Mouse (Mus musculus) hindbrain, embryonic 10.5 days (tissue): ENCODE measurements around the gene Gtf3c2. TPM values are rescaled to one million over a fixed set of nuclear protein-coding genes. Genes with fewer than 3 reads are reported as not detected.

Experiments used
- DNase-seq: peaks from one replicate; pipeline ENCODE4 v3.0.0-alpha.2; 2017; ENCODE audit warnings: low spot score
- H3K27ac ChIP-seq: fragments of 300-500 bp; sonication (generic); 2 replicates; pipeline ENCODE4 v1.5.1; 2016; ENCODE audit warnings: mild to moderate bottlenecking, moderate library complexity
- H3K27me3 ChIP-seq: fragments of 300-500 bp; sonication (generic); 2 replicates; pipeline ENCODE4 v1.6.1; 2016; ENCODE audit warnings: mild to moderate bottlenecking; ENCODE audit not compliant: poor library complexity, insufficient read depth, severe bottlenecking
- H3K36me3 ChIP-seq: fragments of 300-500 bp; sonication (generic); 2 replicates; pipeline ENCODE4 v1.6.1; 2016; ENCODE audit warnings: mild to moderate bottlenecking, moderate library complexity
- H3K4me1 ChIP-seq: fragments of 300-500 bp; sonication (generic); replicated peaks from 2 replicates; pipeline ENCODE4 v1.6.1; 2016; ENCODE audit warnings: mild to moderate bottlenecking
- H3K4me3 ChIP-seq: fragments of 300-500 bp; sonication (generic); 2 replicates; pipeline ENCODE4 v1.5.1; 2016; ENCODE audit warnings: mild to moderate bottlenecking, moderate library complexity
- H3K9me3 ChIP-seq: fragments of 300-500 bp; sonication (generic); 2 replicates; pipeline ENCODE4 v1.6.1; 2016; ENCODE audit warnings: mild to moderate bottlenecking, moderate library complexity
- WGBS: fragments of 180-500 bp; shearing (Covaris S2); methylation state at CpG from one replicate; pipeline ENCODE4 v1.1.7; 2016; 5-methylcytosine and 5-hydroxymethylcytosine counted together
- polyA plus RNA-seq: library from polyadenylated mRNA; unstranded; fragments of >200 nt; fragmentation: Nextera tagmentation; extraction: Ambion mirVana; gene quantifications from 2 replicates; pipeline ENCODE4 v1.2.1, GENCODE M21; 2016

Gtf3c2 gene
- polyA plus RNA-seq, 1 experiment from 2014 or later = 105 TPM

DNA sequence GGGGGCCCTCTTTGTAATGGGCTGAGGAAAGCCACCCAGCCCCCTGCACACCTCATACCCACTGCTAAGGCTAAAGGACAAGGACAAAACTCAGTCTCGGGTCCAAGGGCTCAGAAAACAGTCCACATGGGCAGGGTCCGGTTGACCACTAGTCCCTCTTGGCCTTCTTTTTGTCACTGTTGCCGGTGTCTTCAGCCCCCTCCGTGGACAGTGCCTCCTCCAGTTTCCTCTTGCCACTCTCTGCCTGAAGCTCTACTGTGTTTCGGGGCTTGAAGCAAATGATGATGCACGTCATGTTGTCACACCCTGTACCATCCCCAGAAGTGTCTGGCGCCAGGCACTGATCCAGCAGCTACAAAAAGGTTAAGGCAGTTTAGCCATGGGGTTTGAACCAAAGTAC lies 23.0 kb upstream of the Gtf3c2 start:
- peaks cover 84% of the 10 kb centered on the region for H3K36me3 ChIP-seq
- 88% methylated on average over 7 of the region's 7 CpGs for WGBS
- peaks cover 24% of the 10 kb centered on the region for H3K4me1 ChIP-seq
- H3K27me3 ChIP-seq = no peaks in the 10 kb centered on the region
- peak overlapping the region; percentile 97 for H3K27ac ChIP-seq
- DNase-seq = no peak
- peaks cover 5% of the 10 kb centered on the region for H3K9me3 ChIP-seq
- H3K4me3 ChIP-seq = peak overlapping the region; percentile 83

DNA sequence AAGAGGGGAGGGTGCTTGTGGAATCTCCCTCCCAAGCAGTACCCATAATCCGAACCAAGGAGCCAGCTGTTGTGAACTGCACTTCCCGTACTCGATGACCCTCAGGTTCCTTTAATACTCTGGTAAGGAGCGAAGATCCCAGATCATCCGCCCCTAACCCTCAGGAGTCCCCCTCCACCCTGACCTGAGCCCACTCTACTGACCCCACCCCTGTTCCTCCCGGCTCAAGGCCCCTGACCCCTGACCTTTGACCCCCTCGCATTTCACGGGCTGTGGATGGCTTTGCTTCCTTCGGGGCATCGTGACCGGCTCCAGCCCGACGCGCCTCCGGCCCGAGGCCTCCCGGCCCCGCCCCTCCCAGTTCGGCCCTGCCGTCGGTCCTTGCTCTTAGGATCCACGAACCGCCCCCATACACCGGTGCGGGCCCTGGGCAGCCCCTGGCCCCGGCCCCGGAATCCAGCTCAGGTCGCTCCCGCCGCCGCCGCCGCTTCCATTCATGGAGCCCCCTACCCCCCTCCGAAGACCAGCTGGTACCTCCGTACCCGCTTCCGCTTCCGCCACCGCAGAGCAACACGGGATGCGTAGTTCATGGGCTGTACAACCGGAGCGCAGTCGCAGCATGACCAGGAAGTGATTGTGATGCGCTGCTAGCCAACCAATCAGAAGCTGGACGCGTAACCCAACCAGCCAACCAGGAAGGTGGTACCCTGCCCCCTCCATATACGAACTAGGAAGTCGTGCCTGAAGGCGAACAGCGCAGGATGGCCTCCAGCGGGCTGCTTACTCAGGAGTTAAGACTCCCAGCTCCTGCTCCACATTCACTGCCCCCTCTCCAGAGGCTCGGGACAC lies 22.0 kb upstream of the Gtf3c2 start, which contains the start of gene Zfp513:
TSS of gene Zfp513 (minus strand) at position 562 of the 849 bp plus-strand sequence.
- H3K4me1 ChIP-seq = peaks cover 24% of the 10 kb centered on the region
- no peaks in the 10 kb centered on the region for H3K27me3 ChIP-seq
- peak within 1 kb of the TSS; percentile 83 for H3K4me3 ChIP-seq
- peaks cover 84% of the 10 kb centered on the region for H3K36me3 ChIP-seq
- H3K27ac ChIP-seq = peak within 1 kb of the TSS; percentile 97
- WGBS = under 1% methylated on average over 53 of the region's 53 CpGs
- H3K9me3 ChIP-seq = peaks cover 5% of the 10 kb centered on the region
- peak; percentile 97 for DNase-seq

DNA sequence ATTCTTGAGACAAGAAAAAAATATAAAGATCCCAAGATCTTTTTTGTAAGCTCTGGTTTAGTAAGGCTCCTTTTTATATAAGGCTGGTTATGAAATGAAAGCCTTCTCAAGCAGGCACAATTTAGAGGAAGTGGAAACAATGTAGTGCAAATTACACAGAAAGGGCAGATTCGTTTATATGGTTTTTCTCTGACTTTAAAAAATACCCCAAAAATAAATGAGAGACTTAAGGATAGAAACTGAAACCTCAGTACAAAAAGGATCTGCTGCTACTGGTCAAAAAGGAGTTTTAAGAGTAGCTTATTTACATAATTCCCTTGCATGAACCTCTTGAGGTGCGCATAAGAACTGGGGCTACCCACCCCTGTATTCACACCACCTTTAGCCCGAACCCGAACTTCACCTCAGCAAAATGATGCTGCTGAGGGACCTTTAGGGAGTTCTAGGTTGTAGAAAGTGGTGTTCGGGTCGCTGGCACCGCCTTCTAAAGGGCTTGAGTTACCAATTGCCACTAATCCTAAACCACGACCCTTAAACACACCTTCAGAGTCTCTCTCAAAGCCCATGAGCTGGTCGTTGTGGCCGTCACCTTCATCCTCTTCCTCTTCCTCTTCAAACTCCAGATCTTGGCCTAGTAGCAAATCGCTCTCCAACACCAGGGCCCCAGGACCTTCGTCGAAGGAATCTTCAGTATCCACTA lies 21.2 kb upstream of the Gtf3c2 start:
- DNase-seq = no peak
- Histone ChIP-seq H3K27me3 (no peaks in the 10 kb centered on the region), H3K36me3 (peaks cover 85% of the 10 kb centered on the region), H3K4me3 (peak overlapping the region; percentile 83), H3K4me1 (peaks cover 24% of the 10 kb centered on the region), H3K27ac (peak overlapping the region; percentile 97), H3K9me3 (peaks cover 5% of the 10 kb centered on the region)
- 22% methylated on average over 13 of the region's 13 CpGs for WGBS

DNA sequence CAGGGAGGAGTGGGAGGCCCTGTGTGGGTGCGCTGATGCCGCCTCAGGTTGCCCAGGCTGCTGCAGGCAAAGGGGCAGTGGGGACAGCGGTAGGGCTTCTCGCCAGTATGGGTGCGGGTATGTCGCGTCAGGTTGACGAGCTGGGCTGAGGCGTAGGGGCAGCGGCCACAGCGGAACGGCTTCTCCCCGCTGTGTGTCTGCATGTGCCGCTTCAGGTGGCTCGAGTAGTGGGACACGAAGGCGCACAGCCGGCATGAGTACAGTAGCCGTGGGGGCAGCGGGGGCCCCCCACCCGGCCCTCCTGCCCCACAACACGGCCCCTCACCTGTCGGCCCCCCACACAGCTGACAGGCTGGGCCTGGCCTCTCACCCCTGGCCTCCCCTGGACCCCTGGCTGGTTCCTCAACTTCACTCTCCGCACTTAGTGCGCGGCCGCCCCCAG lies 20.4 kb upstream of the Gtf3c2 start:
- 92% methylated on average over 27 of the region's 27 CpGs for WGBS
- Histone ChIP-seq H3K9me3 (peaks cover 5% of the 10 kb centered on the region), H3K4me1 (peaks cover 24% of the 10 kb centered on the region), H3K36me3 (peaks cover 85% of the 10 kb centered on the region), H3K27me3 (no peaks in the 10 kb centered on the region), H3K27ac (no peak overlapping the region), H3K4me3 (peak overlapping the region; percentile 83)
- no peak for DNase-seq

DNA sequence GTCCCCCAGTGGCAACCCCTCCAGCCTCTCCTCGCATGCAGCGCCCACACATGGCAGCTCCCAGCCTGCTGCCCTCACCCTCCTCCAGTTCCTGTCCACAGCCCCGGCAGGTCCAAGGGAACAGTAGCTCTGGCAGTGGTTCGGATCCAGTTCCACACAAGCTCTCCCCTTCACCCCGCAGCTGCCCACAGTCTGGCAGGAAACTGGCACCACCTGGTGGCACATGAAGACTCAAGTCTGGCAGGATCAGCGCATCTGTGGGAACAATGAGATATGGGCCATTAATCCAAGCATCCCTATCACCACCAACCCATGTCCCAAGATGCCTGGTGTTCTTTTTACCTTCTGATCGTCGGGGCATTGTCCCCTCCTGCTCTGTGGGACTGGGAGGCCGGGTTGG lies 19.9 kb upstream of the Gtf3c2 start:
- no peak for DNase-seq
- peak overlapping the region; percentile 83 for H3K4me3 ChIP-seq
- peaks cover 85% of the 10 kb centered on the region for H3K36me3 ChIP-seq
- WGBS = 89% methylated on average over 9 of the region's 9 CpGs
- peaks cover 5% of the 10 kb centered on the region for H3K9me3 ChIP-seq
- H3K27ac ChIP-seq = no peak overlapping the region
- no peaks in the 10 kb centered on the region for H3K27me3 ChIP-seq
- H3K4me1 ChIP-seq = peaks cover 24% of the 10 kb centered on the region

DNA sequence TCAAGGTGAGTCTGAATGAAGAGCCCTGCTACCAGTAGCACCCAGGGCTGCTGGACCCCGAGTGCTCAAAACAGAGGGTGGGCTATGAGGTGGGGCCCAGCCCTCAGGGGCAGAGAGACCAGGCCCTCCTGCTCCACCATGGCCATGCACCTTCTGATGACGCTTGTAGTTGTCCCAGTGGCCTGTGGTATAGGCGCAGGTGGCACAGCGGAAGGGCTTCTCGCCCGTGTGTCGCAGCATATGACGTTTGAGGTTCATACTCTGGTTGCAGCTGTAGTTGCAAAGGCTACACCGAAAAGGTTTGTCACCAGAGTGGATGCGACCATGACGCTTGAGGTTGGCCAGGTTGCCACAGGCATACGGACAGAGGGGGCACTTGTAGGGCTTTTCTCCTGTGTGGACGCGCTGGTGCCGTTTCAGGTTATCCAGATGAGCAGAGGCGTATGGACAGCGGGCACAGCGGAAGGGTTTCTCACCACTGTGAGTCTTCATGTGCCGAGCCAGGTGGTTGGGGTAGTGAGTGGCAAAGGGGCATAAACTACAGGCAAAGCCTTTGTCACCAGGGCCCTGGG lies 19.5 kb upstream of the Gtf3c2 start:
- 0 out of 2 replicates have a peak overlapping the region, but pooled peaks have one; percentile 83 for H3K4me3 ChIP-seq
- H3K9me3 ChIP-seq = peaks cover 5% of the 10 kb centered on the region
- 94% methylated on average over 19 of the region's 19 CpGs for WGBS
- peaks cover 85% of the 10 kb centered on the region for H3K36me3 ChIP-seq
- no peak overlapping the region for H3K27ac ChIP-seq
- H3K27me3 ChIP-seq = no peaks in the 10 kb centered on the region
- no peak for DNase-seq
- H3K4me1 ChIP-seq = peaks cover 25% of the 10 kb centered on the region

DNA sequence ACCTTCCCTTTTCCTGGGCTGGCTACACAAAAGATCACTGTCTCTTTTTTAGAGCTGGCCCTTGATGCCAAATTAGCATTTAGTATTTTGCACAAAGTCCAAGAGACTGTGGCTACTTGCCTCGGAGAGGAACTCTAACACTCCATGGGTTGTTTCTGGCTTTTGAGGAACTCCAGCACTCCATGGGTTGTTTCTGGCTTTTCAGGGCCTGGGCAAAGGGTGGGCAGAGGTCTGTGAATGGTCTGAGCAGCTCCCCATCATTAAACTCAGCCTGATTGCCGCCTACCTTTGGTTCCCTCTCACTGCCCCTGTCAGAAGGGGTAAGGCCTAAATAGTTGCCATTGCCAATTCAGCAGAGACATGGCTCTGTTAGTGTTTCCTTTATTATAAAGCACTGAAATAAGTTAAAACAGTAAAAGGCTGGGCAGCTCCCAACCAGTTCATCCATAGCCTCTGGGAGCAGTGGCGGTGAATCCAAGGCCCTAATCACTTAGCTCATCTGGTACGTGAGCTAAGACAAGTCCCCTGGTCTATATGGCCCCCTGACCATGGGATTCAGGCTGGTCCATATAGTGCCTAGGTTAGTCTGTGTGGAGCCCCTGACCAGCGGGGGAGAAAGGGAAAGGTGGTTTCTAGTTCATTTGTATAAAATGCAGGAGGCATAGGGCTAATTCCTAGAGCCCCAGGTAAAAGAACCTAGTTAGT lies 18.8 kb upstream of the Gtf3c2 start:
- Histone ChIP-seq H3K9me3 (peaks cover 5% of the 10 kb centered on the region), H3K27ac (no peak overlapping the region), H3K4me1 (peaks cover 31% of the 10 kb centered on the region), H3K4me3 (no peak overlapping the region), H3K36me3 (peaks cover 81% of the 10 kb centered on the region), H3K27me3 (no peaks in the 10 kb centered on the region)
- DNase-seq = no peak
- WGBS = 88% methylated on average over 5 of the region's 5 CpGs

DNA sequence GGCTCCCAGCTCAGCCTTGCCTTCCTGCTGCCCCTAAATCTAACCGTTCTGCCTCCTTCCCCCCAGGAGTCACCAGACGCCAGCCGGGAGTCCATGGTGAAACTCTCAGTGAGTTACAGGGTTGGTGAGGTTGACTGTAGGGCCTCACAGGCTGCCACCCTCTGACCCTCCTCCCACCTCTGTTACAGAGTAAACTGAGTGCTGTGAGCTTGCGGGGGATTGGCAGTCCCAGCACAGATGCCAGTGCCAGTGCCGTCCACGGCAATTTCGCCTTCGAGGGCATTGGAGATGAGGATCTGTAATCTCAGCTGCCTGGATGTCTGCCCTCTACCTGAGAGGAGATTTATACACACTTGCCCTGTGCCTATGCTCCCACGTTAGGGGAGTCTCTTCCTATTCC lies 18.2 kb upstream of the Gtf3c2 start:
- no peak overlapping the region for H3K4me3 ChIP-seq
- DNase-seq = no peak
- peaks cover 32% of the 10 kb centered on the region for H3K4me1 ChIP-seq
- no peak overlapping the region for H3K27ac ChIP-seq
- WGBS = 87% methylated on average over 9 of the region's 9 CpGs
- no peaks in the 10 kb centered on the region for H3K27me3 ChIP-seq
- H3K9me3 ChIP-seq = peaks cover 5% of the 10 kb centered on the region
- H3K36me3 ChIP-seq = peaks cover 75% of the 10 kb centered on the region

DNA sequence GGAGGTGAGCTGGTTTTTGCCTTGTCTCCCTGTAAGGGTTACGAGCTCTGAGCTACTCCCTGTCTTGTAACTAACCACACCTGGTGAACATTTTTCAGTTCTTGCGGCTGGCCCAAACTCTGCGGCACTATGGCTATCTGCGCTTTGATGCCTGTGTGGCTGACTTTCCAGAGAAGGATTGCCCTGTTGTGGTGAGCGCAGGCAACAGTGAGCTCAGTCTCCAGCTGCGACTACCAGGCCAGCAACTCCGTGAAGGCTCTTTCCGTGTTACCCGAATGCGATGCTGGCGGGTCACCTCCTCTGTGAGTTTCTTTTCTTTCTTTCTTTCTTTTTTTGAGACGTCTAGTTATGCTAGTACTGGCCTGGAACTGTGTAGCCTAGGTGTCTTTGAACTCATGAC lies 17.1 kb upstream of the Gtf3c2 start:
- 94% methylated on average over 12 of the region's 12 CpGs for whole genome bisulfite sequencing
- Histone ChIP-seq H3K27me3 (no peaks in the 10 kb centered on the region), H3K4me3 (no peak overlapping the region), H3K36me3 (peaks cover 66% of the 10 kb centered on the region), H3K4me1 (peaks cover 31% of the 10 kb centered on the region), H3K27ac (no peak overlapping the region), H3K9me3 (peaks cover 5% of the 10 kb centered on the region)
- DNase-seq = no peak

DNA sequence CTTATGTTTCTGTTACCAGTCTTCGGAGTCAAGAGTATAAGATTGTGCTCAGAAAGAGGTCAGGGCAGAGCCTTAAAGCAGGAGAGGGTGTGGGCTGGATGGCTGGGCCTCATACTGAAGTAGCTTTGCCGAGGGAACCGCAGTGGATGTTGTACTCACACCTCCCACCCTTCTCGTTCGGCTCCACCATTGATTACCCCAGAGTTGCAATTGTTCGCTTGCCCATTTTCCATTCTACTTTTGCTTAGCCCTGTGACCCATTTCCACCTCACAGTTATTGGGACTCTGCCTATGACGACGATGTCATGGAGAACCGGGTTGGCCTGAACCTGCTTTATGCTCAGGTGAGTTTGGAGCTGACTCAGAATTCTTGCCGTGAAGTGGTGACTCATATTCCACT lies 16.3 kb upstream of the Gtf3c2 start:
- peaks cover 70% of the 10 kb centered on the region for H3K36me3 ChIP-seq
- H3K27ac ChIP-seq = no peak overlapping the region
- peaks cover 36% of the 10 kb centered on the region for H3K4me1 ChIP-seq
- no peak overlapping the region for H3K4me3 ChIP-seq
- peaks cover 5% of the 10 kb centered on the region for H3K9me3 ChIP-seq
- H3K27me3 ChIP-seq = no peaks in the 10 kb centered on the region
- no peak for DNase-seq
- 94% methylated on average over 10 of the region's 10 CpGs for WGBS

DNA sequence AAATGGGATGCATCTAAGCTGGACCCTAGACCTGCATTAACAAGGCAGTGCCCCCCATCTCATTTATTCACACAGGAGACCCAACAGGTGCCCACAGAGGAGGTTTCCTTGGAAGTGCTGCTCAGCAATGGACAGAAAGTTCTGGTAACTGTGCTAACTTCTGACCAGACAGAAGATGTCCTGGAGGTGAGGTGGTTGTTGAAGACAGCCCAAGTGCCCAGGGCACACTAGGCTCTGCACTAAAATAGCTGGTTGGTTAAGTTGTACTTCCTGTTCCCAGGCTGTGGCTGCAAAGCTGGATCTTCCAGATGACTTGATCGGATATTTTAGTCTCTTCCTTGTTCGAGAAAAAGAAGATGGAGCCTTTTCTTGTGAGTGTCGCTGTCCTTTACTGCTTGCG lies 15.7 kb upstream of the Gtf3c2 start:
- no peak for DNase-seq
- H3K9me3 ChIP-seq = peaks cover 5% of the 10 kb centered on the region
- WGBS = 92% methylated on average over 4 of the region's 4 CpGs

More for the DNA sequence above, 15.7 kb upstream of the Gtf3c2 start:
- H3K4me3 ChIP-seq = no peak overlapping the region
- no peaks in the 10 kb centered on the region for H3K27me3 ChIP-seq
- peaks cover 30% of the 10 kb centered on the region for H3K4me1 ChIP-seq
- peaks cover 75% of the 10 kb centered on the region for H3K36me3 ChIP-seq
- no peak overlapping the region for H3K27ac ChIP-seq
